In the genomic region with DNA sequence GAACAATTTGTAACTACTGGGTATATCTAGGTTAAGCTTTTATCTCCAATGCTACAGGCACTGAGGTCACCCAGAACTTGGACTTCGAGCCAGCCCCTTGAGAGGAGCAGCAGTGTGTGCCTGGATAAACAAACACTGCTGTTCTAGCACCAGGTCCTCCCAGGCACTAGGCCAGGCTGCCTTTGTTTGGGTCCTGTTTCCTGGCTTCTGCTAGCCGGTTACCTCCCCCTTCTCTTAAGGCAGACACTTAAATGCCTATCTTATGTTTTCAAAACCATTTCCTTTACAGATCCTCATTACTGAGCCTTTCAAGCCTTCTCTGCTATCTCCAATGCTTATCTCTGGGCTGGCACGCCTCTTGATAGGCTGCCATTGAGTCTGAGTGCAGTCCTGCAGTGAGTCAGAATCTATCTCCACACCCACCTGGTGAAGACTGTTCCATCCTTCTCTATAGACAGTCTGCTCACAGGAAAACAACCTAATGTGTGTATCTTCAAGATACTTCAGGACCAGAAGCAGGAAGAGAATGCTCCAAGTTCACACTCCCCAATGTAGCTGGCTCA, we compare ENCODE assay signal across 7 mouse cellular contexts. TPM values are rescaled to one million over a fixed set of nuclear protein-coding genes. Genes with fewer than 3 reads are reported as not detected.
DNase-seq lines count a peak whose midpoint lies in the region; ATAC-seq and TF ChIP-seq lines count a peak whose summit lies in the region.

No protein-coding gene starts in this region.

- peak overlapping the region; percentile 21; the same call in 1 of the 2 replicates for H3K27ac ChIP-seq in forebrain, embryonic 14.5 days (ENCODE audit: low read depth, low read length)
- peak overlapping the region; percentile 89 for H3K27ac ChIP-seq in intestine, embryonic 16.5 days (ENCODE audit: low read length)
- H3K27ac ChIP-seq in liver, embryonic 14.5 days: peak overlapping the region; percentile 100

- ATAC-seq in forebrain, embryonic 14.5 days: no peak
- peak; percentile 93 for ATAC-seq in intestine, embryonic 16.5 days
- peak; percentile 79 for ATAC-seq in liver, embryonic 14.5 days (ENCODE audit: insufficient read depth)

- no peaks in the 10 kb centered on the region for H3K9me3 ChIP-seq in forebrain, embryonic 14.5 days (replicated peaks; ENCODE audit: control insufficient read depth, low read length)
- no peaks in the 10 kb centered on the region for H3K9me3 ChIP-seq in intestine, embryonic 16.5 days (ENCODE audit: control insufficient read depth, low read length)
- no peaks in the 10 kb centered on the region for H3K9me3 ChIP-seq in liver, embryonic 14.5 days (ENCODE audit: control insufficient read depth, low read length)

- TF ChIP-seq POLR2A in brain, embryonic 14.5 days (IDR thresholded peaks at IDR 0.05; ENCODE audit: borderline replicate concordance, extremely low read depth, insufficient read depth, insufficient read length, poor library complexity, severe bottlenecking): no peak

- no peaks in the 10 kb centered on the region for H3K27me3 ChIP-seq in forebrain, embryonic 14.5 days (replicated peaks; ENCODE audit: control insufficient read depth, insufficient read depth, low read length)
- H3K27me3 ChIP-seq in intestine, embryonic 16.5 days (replicated peaks; ENCODE audit: control insufficient read depth, insufficient read depth, low read length): no peaks in the 10 kb centered on the region
- H3K27me3 ChIP-seq in liver, embryonic 14.5 days (ENCODE audit: control insufficient read depth, insufficient read depth, low read length): no peaks in the 10 kb centered on the region

- H3K4me3 ChIP-seq in forebrain, embryonic 14.5 days (ENCODE audit: low read depth, low read length): no peak overlapping the region
- H3K4me3 ChIP-seq in intestine, embryonic 16.5 days (ENCODE audit: low read length): no peak overlapping the region
- peak overlapping the region; percentile 1 to 38; a peak in 2 of 4 replicates for H3K4me3 ChIP-seq in liver, embryonic 14.5 days (ENCODE audit: insufficient read depth in 1 of 2, low read depth in 2 of 2, low read length in 2 of 2)

- 45% methylated on average over 3 of the region's 3 CpGs for WGBS in forebrain, embryonic 14.5 days
- 22% methylated on average over 3 of the region's 3 CpGs for WGBS in intestine, embryonic 16.5 days
- 3% methylated on average over 3 of the region's 3 CpGs for WGBS in liver, embryonic 14.5 days (ENCODE audit: insufficient replicate concordance)

- peak; percentile 55 for DNase-seq in right cerebral cortex, adult 18-20 months
- DNase-seq in right cerebral cortex, postnatal 36 days (ENCODE audit: low spot score in 2 of 2): no peak
- peak; percentile 60 for DNase-seq in brain, embryonic 14.5 days (ENCODE audit: low read depth)
- peak; percentile 28 for DNase-seq in forebrain, embryonic 14.5 days (ENCODE audit: low spot score)
- peak; percentile 80 to 84 (median 82) for DNase-seq in liver, embryonic 14.5 days (ENCODE audit: low read depth in 3 of 3, low spot score in 3 of 3)
- peak; percentile 47 for DNase-seq in skeletal muscle tissue, adult 2 months (ENCODE audit: low read depth, low spot score)

- peaks cover 12% of the 10 kb centered on the region; the same call in 1 of the 2 replicates for H3K4me1 ChIP-seq in forebrain, embryonic 14.5 days (ENCODE audit: control insufficient read depth, insufficient read depth, low read length)
- peaks cover 66% of the 10 kb centered on the region for H3K4me1 ChIP-seq in intestine, embryonic 16.5 days (ENCODE audit: control insufficient read depth, insufficient read depth, low read length)
- H3K4me1 ChIP-seq in liver, embryonic 14.5 days (replicated peaks; ENCODE audit: control insufficient read depth in 2 of 2, insufficient read depth in 2 of 2, low read length in 1 of 2): peaks cover 96 to 98% of the 10 kb centered on the region in 2 experiments

- H3K9ac ChIP-seq in forebrain, embryonic 14.5 days (ENCODE audit: low read length): no peak overlapping the region
- H3K9ac ChIP-seq in intestine, embryonic 16.5 days (ENCODE audit: low read depth, low read length): no peak overlapping the region
- H3K9ac ChIP-seq in liver, embryonic 14.5 days (replicated peaks): peak overlapping the region; percentile 70

- no peak for TF ChIP-seq CTCF in brain, embryonic 14.5 days (IDR thresholded peaks at IDR 0.05; ENCODE audit: borderline replicate concordance, extremely low read depth, insufficient read depth, insufficient read length)
- no peak for TF ChIP-seq CTCF in liver, embryonic 14.5 days (IDR thresholded peaks at IDR 0.05; ENCODE audit: low read depth)

- TF ChIP-seq EP300 in liver, embryonic 14.5 days (IDR thresholded peaks at IDR 0.05; ENCODE audit: low read depth): no peak; the same call in 1 of the 2 replicates

- H3K4me2 ChIP-seq in forebrain, embryonic 14.5 days (ENCODE audit: low read length): no peak overlapping the region
- H3K4me2 ChIP-seq in intestine, embryonic 16.5 days (ENCODE audit: low read depth, low read length): peak overlapping the region; percentile 10; the same call in 1 of the 2 replicates
- peak overlapping the region; percentile 88 for H3K4me2 ChIP-seq in liver, embryonic 14.5 days (ENCODE audit: low read depth)

- H3K36me3 ChIP-seq in forebrain, embryonic 14.5 days (ENCODE audit: control insufficient read depth, insufficient read depth, low read length): no peaks in the 10 kb centered on the region
- no peaks in the 10 kb centered on the region for H3K36me3 ChIP-seq in intestine, embryonic 16.5 days (ENCODE audit: control insufficient read depth, insufficient read depth, low read length)
- no peaks in the 10 kb centered on the region; the same call in none of the 2 replicates for H3K36me3 ChIP-seq in liver, embryonic 14.5 days (replicated peaks; ENCODE audit: control insufficient read depth, insufficient read depth, low read depth)

RNA-seq across cellular contexts. Expression of a gene that starts 23.2 kb away (rescaled TPM):
- 28.5 and 48.1 TPM in 2 replicates for polyA plus RNA-seq in brain, embryonic 14.5 days (2012; rRNA removed)
- 12.2 and 14.2 TPM in 2 replicates for polyA plus RNA-seq in forebrain, embryonic 14.5 days (2014; fragmentation: Nextera tagmentation; extraction: Ambion mirVana)
- 9.3 and 11.3 TPM in 2 replicates for polyA plus RNA-seq in intestine, embryonic 16.5 days (2015; fragmentation: Nextera tagmentation; extraction: Ambion mirVana)
- 13.6 and 14.9 TPM in 2 replicates for polyA plus RNA-seq in liver, embryonic 14.5 days (2012; rRNA removed)
- polyA plus RNA-seq in liver, embryonic 14.5 days (2014; fragmentation: Nextera tagmentation; extraction: Ambion mirVana): 10.6 and 11.2 TPM in 2 replicates

Comparison
In these comparisons a context has a peak if more than half of its experiments do, and no peak if none do; other contexts are left out.
1. DNase-seq: peak in right cerebral cortex, adult 18-20 months (single experiment), brain, embryonic 14.5 days (single experiment), forebrain, embryonic 14.5 days (single experiment), liver, embryonic 14.5 days (3 of 3) and skeletal muscle tissue, adult 2 months (single experiment); none in right cerebral cortex, postnatal 36 days (0 of 2).
2. H3K27ac ChIP-seq: peak in every context shown above with its lines; median percentile 100 in liver, embryonic 14.5 days; 89 in intestine, embryonic 16.5 days; 21 in forebrain, embryonic 14.5 days.
3. H3K4me3 ChIP-seq: peak in liver, embryonic 14.5 days (2 of 2); none in forebrain, embryonic 14.5 days (single experiment) and intestine, embryonic 16.5 days (single experiment).